Comparison of ENCODE assay signal across 11 mouse cellular contexts in the genomic region with DNA sequence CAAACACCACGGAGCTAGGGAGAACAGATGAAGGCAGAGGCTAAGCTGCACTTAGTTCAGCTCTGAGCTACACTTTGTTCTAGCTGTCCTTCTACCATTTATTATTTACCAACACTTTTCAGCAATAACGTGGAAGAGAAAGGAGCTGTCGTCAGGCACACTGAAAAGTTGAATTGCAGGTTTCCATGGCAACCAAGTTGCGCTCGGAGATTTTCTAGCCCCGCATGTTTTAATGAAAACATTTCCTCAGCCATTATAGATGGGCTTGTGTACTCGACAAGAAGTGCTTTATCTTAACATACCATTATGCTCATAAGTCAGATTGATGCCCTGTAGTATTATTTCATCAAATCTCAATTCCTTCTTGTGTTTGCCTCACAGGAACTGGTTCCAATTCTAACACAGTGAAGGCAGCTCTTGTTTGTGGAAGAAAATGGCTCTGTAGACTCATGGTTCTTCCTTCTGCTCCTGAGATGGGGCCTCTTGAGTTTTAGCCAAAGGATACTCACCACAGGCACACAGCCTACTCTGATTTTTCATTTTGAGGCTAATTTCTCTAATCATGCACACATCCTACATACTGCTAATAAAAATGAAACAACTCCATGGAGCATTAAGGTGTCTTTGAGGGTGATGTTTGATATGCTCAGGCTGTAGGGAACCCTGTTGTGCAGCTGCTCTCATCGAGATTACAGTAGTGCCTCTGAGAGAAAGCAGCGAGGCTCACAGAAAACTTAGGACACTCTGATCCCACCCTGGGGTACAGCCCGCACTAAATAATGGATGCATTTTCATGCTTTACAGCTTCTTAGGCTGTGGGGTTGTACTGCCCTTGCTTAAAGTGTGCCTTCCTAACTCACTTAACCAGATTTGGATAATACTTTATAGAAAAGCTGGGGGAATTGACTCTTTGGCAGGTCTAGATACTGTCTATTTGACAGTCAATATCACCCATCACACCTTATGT.
DNase-seq lines count a peak whose midpoint lies in the region; ATAC-seq and TF ChIP-seq lines count a peak whose summit lies in the region.
"Had no signal": no experiment of that assay in that cellular context is flagged by ENCODE, and none has a peak within 500 bp of the region (broad histone marks: within the 10 kb centered on the region; RNA-seq: fewer than 3 reads in every experiment).

No protein-coding gene starts in this region.

- no peak for TF ChIP-seq CTCF in hindbrain, postnatal 0 days (IDR thresholded peaks at IDR 0.05; ENCODE audit: low read depth)
- no peak for TF ChIP-seq CTCF in lung, postnatal 0 days (IDR thresholded peaks at IDR 0.05)

- no peak overlapping the region for H3K4me3 ChIP-seq in forebrain, embryonic 14.5 days (ENCODE audit: low read depth, low read length)
- H3K4me3 ChIP-seq in hindbrain, postnatal 0 days (ENCODE audit: low read length) = no peak overlapping the region
- no peak overlapping the region for H3K4me3 ChIP-seq in lung, postnatal 0 days (ENCODE audit: low read depth, low read length)

- peak; percentile 82 for ATAC-seq in forebrain, embryonic 14.5 days
- peak; percentile 78 for ATAC-seq in hindbrain, postnatal 0 days
- ATAC-seq in lung, postnatal 0 days = no peak
- ATAC-seq: Patski had no signal

- peak overlapping the region; percentile 10; the same call in 1 of the 2 replicates for H3K27ac ChIP-seq in forebrain, embryonic 14.5 days (ENCODE audit: low read depth, low read length)
- 0 out of 2 replicates have a peak overlapping the region, but pooled peaks have one; percentile 22 for H3K27ac ChIP-seq in hindbrain, postnatal 0 days
- no peak overlapping the region for H3K27ac ChIP-seq in lung, postnatal 0 days (ENCODE audit: low read length)

- H3K27me3 ChIP-seq in forebrain, embryonic 14.5 days (replicated peaks; ENCODE audit: control insufficient read depth, insufficient read depth, low read length) = no peaks in the 10 kb centered on the region
- H3K27me3 ChIP-seq in hindbrain, postnatal 0 days (ENCODE audit: insufficient read depth, low read length) = no peaks in the 10 kb centered on the region
- H3K27me3 ChIP-seq in lung, postnatal 0 days (replicated peaks; ENCODE audit: insufficient read depth, low read length) = no peaks in the 10 kb centered on the region
- H3K27me3 ChIP-seq: Patski had no signal

- H3K4me1 ChIP-seq in forebrain, embryonic 14.5 days (ENCODE audit: control insufficient read depth, insufficient read depth, low read length) = peaks cover 9% of the 10 kb centered on the region
- peaks cover 6% of the 10 kb centered on the region; the same call in 1 of the 2 replicates for H3K4me1 ChIP-seq in hindbrain, postnatal 0 days (ENCODE audit: insufficient read depth, low read length)
- H3K4me1 ChIP-seq in lung, postnatal 0 days (ENCODE audit: insufficient read depth, low read depth, low read length) = no peaks in the 10 kb centered on the region

- 0 out of 2 replicates have a peak overlapping the region, but pooled peaks have one; percentile 10 for H3K4me2 ChIP-seq in forebrain, embryonic 14.5 days (ENCODE audit: low read length)
- H3K4me2 ChIP-seq in hindbrain, postnatal 0 days (ENCODE audit: low read depth, low read length) = no peak overlapping the region
- no peak overlapping the region for H3K4me2 ChIP-seq in lung, postnatal 0 days (replicated peaks; ENCODE audit: low read depth, low read length)

- no peaks in the 10 kb centered on the region for H3K9me3 ChIP-seq in forebrain, embryonic 14.5 days (replicated peaks; ENCODE audit: control insufficient read depth, low read length)
- H3K9me3 ChIP-seq in hindbrain, postnatal 0 days (ENCODE audit: low read length) = no peaks in the 10 kb centered on the region
- H3K9me3 ChIP-seq in lung, postnatal 0 days (ENCODE audit: low read length) = no peaks in the 10 kb centered on the region

- H3K9ac ChIP-seq in forebrain, embryonic 14.5 days (ENCODE audit: low read length) = no peak overlapping the region
- no peak overlapping the region for H3K9ac ChIP-seq in hindbrain, postnatal 0 days (replicated peaks; ENCODE audit: low read length)
- no peak overlapping the region for H3K9ac ChIP-seq in lung, postnatal 0 days (replicated peaks; ENCODE audit: low read depth)

- no peaks in the 10 kb centered on the region for H3K36me3 ChIP-seq in forebrain, embryonic 14.5 days (ENCODE audit: control insufficient read depth, insufficient read depth, low read length)
- H3K36me3 ChIP-seq in hindbrain, postnatal 0 days (ENCODE audit: insufficient read depth, low read length) = no peaks in the 10 kb centered on the region
- H3K36me3 ChIP-seq in lung, postnatal 0 days (ENCODE audit: insufficient read depth, low read length) = no peaks in the 10 kb centered on the region

- no peak for TF ChIP-seq EP300 in lung, postnatal 0 days (IDR thresholded peaks at IDR 0.05)

- 15% methylated on average over 10 of the region's 10 CpGs for WGBS in forebrain, embryonic 14.5 days
- WGBS in hindbrain, postnatal 0 days = 18% methylated on average over 10 of the region's 10 CpGs
- 37% methylated on average over 10 of the region's 10 CpGs for WGBS in lung, postnatal 0 days

- peak; percentile 42 to 69 for DNase-seq in layer of hippocampus, adult 18-20 months (ENCODE audit: low spot score in 2 of 2)
- no peak for DNase-seq in layer of hippocampus, adult 11-12 months (ENCODE audit: low spot score)
- peak; percentile 86 for DNase-seq in forebrain, embryonic 14.5 days (ENCODE audit: low spot score)
- DNase-seq in hindbrain, postnatal 0 days (ENCODE audit: low spot score) = peak; percentile 80
- DNase-seq in right cerebral cortex, adult 2 months (ENCODE audit: low spot score in 2 of 2) = peak; percentile 38 to 47
- no peak for DNase-seq in lung, postnatal 0 days (ENCODE audit: low spot score)
- no peak for DNase-seq in kidney, adult 11 months
- DNase-seq in spleen, postnatal 14 days (ENCODE audit: low spot score in 2 of 2) = no peak
- DNase-seq: heart, postnatal 14 days; kidney, postnatal 14 days had no signal

Comparison
In these comparisons a context has a peak if more than half of its experiments do, and no peak if none do; other contexts are left out.
1. DNase-seq: peak in layer of hippocampus, adult 18-20 months (2 of 2), forebrain, embryonic 14.5 days (single experiment), hindbrain, postnatal 0 days (single experiment) and right cerebral cortex, adult 2 months (2 of 2); none in layer of hippocampus, adult 11-12 months (single experiment), lung, postnatal 0 days (single experiment), kidney, adult 11 months (single experiment) and spleen, postnatal 14 days (0 of 2).